Mouse (Mus musculus): ENCODE measurements around the gene Zdhhc23.

Zdhhc23 gene

DNA sequence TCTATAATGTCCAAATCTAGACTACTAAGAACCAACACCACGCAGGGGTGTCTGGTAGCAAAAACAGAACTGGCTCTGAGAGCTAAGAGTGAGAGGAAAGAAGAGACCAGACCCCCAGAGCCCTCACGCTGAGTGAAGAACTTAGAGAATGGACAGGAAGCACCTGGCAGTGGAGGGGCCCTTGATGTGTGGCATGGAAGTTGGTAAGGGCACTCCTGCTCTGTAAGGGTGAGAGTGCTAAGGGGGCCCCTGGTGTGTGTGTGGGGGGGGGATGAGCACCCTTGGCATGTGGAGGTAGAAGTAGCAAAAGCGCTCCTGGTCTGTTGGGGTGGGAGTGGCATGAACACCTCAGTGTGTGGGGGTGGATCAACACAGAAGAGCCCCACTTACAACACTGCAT, 9.2 kb downstream of the Zdhhc23 start:
- no peak for DNase-seq (ENCODE audit: extremely low spot score)

DNA sequence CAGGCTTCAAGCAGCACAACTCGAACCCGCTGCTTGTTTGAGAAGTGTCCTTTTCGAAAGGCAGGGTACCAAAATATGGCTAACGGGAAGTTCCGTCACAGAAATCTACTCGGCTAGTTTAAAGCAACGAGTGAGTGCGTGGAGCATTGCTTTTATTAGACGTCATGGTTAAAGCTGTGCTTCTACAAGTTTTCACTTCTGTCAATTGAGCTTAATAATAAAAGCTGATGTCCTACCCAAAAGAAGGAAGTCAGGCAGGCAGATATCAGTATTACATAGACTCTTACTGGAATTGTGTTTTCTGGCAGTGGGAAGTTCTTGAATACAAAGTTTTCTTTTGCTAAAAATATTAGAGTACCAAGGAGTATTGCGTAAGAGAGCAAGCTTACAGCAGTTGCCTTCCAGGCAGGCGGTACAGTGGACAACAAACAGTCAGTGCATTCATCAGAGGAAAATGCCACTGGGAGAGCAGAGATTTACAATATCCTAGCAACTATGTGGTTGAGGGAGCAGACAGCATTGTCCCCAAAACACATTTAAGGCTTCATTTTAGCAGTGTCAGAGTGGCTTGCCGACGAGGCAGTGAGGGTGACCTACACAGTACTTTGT, 13.7 kb downstream of the Zdhhc23 start:
- DNase-seq (ENCODE audit: extremely low spot score): no peak

DNA sequence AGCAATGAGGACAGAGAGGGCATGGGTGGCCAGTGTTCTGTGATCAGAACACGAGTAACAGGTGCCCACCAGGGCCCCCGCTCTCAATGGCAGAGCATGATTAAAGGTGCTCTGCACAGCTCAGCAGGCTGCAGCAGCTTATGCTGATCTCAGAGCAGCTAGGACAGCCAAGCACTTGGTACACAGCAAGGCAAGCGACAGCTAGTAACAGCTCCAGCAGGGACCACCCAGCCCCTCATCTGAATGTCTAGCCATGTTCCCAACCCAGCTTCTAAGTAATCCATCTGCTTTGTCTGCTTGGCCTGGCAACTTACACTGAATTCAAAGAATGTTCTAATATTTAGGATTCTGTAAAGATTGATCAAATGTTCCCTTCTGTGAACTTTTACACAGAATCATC, 15.8 kb downstream of the Zdhhc23 start:
- DNase-seq (ENCODE audit: extremely low spot score): no peak

DNA sequence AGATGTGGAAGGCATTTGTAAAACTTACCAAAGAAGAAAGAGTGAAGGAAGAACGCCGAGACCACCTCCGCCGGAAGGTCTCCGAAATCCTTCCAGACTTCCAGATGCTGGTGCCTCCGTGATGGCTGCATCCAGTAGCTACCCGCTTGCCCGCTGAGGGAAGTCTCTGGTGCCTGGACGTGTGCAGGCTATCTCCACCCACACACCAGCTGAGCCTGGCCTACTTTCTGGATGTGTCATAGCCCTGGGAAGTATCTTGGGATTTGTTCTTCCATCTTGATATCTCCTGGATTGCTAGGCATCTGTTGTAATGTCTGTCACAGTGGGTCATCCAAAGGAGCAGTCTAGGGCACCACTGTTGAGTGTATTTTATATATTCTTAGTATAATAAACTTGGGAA, 16.3 kb downstream of the Zdhhc23 start:
- DNase-seq (ENCODE audit: extremely low spot score): no peak

DNA sequence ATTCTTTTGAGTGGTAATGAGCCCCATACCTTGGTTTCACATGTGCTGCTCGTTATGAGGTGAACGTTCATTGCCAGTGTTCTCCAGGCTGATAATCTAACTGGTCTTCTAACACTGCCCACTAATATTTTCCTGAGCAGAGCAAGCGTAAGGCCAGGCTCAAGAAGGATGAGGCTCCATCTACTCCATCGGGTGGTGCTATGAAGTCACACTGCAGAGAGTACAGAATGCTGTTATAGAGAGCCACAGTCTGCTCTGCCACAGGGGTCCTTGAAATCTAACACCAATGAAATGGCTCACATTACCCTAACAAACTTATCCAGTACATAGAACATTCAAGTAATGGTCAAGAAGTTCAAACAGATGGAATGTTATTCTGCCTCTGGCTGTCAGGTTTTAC, 21.6 kb downstream of the Zdhhc23 start:
- DNase-seq (ENCODE audit: extremely low spot score): no peak

DNA sequence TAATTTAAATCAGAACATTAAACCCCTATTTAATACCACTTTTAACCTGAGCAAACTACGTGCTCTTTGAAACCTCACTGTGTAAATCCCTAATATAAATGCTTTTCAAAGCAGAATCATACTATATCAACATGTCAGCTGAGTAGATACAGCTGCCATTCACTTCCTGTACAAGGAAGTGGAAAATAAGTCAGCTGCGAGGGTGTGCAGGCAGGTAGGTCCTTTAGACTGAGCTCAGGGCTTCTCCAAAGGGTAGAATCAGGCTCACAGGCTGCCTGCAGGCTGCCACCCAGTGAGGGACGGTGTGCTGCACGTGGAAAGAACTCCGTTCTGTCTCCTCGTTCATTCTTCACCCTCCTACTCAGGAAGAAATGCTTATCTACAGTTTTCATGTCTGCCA, 24.7 kb downstream of the Zdhhc23 start:
- DNase-seq (ENCODE audit: extremely low spot score): no peak

DNA sequence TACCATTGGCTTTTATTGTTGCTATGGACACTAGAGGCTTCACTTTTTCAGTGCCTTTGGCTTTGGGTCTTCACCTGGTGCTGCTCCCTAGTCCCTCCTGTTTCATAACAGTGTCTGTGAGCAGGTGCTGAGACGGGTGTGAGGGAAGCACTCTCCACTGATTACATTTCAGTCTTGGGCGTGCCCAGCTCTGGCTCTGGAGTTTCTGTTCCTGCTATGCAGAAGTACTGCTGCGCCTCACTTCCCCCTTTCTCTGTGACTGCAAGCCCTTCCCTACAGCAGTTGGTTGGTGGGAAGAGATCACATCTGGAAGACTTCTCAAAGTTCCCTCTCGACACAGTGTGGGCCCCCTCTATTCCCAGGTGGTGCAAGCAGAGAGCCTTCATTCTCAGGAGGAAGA, 28.0 kb downstream of the Zdhhc23 start:
- no peak for DNase-seq (ENCODE audit: extremely low spot score)

DNA sequence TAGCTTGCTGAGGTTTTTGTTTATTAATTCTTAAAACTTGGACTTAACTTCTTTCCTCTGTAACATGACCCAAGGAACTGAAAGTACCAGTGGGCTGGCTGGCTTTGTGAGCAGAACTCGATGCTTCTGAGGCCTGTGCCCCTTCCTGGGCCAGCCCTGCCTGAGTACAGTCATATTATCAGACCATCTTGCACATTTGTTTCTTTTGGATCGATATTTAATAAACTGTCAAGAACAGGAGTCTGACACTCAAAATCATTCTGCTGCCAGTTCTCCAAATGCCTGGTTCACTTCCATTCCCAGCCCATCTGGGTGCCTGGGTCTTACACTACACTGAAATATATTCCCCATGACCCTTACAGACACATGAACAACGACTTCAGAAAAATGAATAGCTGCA, 33.7 kb downstream of the Zdhhc23 start:
- DNase-seq (ENCODE audit: extremely low spot score): no peak

DNA sequence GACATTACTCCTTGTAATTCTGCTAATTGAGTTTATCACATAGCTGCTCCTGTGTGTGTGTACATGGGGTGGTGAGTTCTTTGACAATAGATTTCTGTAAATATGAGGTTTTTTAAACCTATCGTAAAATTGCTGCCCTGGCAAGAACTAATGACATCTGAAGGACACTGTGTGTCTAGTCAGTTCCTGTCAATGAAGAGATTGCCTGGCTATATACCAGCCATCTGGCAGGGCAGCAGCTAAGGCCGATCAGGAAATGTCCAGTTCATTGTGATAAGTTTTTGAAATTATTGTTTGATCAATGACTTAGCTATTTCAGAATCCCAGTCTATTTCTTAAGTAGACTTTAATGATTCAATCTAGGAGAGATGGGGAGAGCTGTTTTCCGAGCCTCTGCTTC, 34.2 kb downstream of the Zdhhc23 start:
- no peak for DNase-seq (ENCODE audit: extremely low spot score)

DNA sequence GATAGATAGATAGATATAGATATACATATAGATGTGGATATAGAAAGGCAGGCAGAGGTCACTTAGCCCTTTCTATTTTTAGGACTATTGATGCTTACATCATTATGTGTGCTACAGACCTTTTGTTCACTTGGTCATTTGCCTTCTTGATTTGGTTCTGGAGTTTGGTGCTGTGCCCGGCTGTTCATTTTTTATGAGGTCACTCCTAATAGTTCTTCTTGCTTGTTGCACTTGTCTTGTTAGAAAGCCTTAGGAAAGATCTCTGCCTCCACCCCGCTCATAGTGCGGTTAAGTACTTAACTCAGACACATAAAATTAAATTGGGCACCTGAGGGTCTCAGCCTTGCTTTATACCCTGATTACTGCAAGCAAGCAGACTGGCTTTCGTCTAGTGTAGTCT, 38.7 kb downstream of the Zdhhc23 start:
- DNase-seq (ENCODE audit: extremely low spot score): no peak

DNA sequence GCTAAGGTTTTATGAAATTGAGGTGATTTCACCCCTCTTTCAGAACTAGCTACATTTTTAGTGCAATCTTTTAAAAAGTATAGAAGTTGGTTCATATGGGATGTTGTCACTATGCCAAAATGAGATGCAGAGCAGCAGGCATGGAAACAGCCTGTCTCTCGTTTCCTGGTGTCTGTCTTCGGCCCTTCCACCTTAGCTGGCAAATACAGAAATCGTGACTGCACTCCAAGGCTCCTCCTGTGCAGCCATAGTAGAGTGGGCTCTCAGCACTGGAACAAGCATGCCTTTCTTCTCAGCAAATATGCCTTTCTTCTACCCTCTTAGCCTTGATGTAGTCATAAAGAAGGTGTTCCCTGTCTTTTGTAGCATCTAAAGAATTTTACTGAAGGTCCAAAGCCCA, 43.7 kb downstream of the Zdhhc23 start:
- no peak for DNase-seq (ENCODE audit: extremely low spot score)

DNA sequence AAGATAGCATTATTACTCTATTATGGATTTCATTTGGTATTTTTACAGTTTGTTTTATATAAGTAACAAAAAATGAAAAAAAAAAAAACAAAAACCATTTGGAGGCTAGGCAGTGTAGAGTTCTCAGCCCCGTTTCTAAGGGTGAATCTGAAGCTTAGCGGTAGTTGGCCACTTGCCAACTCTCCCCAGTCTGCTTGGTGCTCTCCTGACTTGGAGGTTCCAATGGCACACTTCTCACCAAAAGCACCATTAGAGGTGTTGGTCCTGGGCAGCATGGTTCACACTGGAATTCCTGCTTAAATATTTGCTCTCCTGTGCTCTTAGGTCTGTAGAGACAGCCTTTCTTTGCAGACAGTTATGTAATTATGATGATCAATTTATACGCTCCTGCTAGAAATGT, 44.2 kb downstream of the Zdhhc23 start:
- DNase-seq (ENCODE audit: extremely low spot score): no peak

DNA sequence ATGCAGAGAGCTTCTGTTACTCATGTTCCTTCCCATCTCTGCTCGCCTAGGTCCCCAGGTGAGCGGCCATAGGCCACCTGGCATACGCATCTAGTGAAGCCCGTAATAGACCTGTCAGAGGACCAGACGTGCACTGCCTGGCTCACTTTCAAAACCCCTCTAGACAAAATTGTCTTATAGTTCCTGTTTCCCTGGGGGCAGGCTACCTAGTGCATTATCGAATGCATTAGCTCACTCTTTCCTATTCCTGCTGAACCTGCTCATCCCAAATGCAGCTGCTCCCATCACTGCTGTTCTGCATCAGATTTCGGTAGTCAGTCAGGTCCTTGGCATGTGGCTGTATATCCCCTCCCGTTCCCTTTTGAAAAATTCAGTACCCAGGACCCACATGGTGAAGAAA, 44.7 kb downstream of the Zdhhc23 start:
- DNase-seq (ENCODE audit: extremely low spot score): no peak

DNA sequence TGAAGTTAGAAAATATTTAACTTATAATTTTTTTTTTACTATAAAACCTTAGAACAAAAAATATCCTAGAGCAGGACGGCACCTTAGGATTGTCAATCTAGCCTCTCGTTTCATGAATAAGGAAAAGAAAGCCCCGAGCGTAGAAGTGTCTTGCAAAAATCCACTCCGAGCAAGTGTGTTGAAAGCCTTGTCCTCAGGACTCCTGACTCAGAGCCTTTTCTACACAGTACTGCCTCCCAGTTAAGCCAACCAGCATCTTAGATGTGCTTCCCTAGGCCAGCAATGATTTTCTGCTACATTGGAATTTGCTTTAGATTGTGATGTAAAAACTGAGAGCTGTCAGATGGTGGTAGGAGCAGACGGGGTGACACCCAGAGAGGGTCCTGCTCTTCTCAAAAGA, 46.5 kb downstream of the Zdhhc23 start:
- no peak for DNase-seq (ENCODE audit: extremely low spot score)

DNA sequence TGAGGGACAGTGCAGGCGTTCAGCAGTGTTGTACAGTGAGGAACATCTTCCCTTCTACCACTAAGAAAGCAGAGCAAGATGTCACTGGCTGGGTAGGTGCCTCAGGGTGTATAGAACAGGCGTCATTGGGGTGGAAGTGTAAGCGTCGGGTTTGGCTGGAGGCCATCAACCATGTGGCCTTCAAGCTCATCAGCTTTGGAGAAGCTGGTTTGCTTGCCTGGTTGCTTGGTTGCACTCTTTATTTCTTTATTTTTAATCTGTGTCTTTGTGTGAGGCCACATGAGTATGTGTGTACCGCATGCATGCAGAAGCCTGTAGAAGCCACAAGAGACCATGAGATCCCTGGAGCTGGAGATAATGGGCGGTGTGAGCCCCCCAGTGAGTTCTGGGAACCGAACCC, 47.3 kb downstream of the Zdhhc23 start:
- no peak for DNase-seq (ENCODE audit: extremely low spot score)

DNA sequence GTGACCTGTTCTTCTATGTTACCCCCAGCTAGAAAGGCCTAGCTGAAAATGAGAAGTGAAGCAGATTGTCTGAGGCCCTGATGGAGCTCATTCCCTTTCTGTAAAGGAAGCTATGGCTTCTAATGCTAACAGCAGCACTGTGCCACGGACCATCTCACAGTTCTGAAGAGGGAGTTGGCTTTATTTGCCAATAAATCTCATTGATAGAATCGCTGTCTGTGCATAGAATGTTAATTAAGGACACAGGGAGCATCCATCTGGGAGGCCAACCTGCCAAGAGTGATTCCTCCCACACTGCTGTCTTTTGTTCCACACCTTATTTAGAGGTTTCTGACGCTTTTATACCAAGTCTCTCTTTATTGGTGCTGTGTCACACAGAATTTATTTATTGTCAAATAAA, 48.1 kb downstream of the Zdhhc23 start:
- DNase-seq (ENCODE audit: extremely low spot score): no peak

DNA sequence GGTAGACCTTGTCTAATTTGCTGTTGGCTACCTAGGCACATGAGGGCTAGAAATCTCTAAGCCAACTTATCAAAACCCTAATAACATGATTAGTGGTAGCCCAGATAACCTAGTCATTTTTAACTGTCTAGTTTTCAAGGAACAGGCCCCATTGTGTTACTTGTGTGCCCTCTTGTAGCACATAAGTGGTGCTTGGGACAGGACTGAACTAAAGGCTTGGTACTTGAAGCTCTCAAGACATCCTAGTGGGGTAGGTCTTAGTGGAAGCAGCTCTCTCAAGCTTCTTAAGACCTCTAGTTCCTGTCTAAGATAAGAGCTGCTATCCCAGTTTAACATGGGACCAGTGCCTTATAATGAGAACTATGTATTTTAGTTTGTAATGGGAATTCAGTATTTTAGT, 49.0 kb downstream of the Zdhhc23 start:
- DNase-seq (ENCODE audit: extremely low spot score): no peak

DNA sequence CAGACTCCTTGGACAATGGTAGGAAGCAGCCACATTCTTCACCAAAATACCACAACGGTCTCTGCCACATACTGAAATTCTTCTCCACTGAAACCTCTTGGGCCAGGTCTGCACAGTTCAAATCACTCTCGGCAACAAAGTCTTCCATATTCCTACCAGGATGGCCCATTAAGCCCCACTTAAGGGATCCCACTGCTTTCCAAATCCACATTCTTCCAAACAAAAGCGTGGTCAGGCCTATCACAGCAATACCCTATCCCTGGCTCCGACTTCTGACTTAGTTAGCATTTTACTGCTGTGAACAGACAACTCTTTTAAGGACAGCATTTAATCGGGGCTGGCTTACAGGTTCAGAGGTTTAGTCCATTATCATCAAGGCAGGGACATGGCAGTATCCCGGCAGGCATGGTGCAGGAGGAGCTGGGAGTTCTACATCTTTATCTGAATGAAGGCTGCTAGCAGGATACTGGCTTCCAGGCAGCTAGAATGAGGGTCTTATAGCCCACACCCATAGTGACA, 53.2 kb downstream of the Zdhhc23 start, which contains the start of gene Qtrt2:
TSS of gene Qtrt2 (minus strand) at position 469 of the 519 bp plus-strand sequence.
- no peak for DNase-seq (ENCODE audit: extremely low spot score)

DNA sequence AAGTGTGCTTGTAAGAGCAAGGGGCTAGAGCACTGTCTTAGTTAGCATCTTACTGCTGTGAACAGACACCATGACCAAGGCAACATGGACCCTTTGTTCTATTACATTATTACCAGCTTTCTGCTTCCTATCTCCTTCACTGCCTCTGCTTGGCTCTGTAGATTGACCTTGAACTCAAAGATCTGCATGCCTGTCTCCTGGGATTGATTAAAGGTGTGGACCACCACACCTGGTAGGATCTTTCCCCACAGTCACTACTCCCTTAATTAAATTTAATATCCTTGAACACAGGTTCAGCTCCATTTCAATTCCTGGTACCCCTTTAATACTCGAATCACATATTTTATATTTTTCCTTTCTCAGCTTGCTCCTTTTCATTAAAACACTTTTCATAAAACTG, 53.7 kb downstream of the Zdhhc23 start:
- no peak for DNase-seq (ENCODE audit: extremely low spot score)

DNA sequence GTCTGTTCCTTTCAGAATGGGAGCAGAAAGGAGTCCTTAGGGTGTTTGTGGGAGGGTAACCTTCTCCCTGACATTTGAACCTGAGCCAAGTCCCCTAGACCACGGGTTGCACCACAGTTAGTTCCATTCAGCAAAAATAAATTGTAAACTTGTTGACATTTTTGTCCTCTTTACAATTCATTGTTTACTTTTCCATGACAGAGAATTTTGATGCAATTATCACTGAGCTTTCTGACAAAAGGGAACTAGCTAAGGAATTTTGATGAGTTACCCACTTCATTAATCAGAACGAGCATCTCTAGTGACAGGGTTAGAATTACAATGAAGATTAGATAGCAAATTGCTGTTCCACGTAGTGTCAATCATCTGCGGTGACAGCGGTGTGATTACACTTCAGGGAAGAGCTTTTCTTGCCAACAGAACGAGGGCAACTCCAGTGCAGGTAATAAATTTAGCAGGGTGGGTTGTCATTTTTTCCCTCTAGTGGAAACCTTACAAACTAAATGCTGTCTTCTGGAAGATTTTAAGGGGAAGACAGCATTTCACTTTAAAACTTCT, 54.5 kb downstream of the Zdhhc23 start:
- DNase-seq (ENCODE audit: extremely low spot score): no peak

DNA sequence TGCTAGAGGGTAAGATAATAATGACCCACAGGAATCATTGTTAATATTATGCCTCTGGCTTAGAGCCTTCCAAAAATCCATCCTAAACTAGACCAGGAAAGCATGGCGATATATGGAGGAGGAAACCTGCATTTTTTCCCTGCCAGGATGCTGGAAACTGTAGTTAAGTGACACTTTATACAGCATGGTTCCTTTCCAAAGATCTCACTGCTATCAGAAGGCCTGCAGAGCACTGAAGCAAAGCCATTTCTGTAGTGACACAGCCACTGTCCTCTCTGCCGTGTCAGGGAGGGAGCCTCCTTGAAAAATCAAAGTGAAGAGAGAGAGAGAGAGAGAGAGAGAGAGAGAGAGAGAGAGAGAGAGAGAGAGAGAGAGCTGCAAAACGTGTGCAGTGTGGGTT, 57.0 kb downstream of the Zdhhc23 start:
- DNase-seq (ENCODE audit: extremely low spot score): no peak

DNA sequence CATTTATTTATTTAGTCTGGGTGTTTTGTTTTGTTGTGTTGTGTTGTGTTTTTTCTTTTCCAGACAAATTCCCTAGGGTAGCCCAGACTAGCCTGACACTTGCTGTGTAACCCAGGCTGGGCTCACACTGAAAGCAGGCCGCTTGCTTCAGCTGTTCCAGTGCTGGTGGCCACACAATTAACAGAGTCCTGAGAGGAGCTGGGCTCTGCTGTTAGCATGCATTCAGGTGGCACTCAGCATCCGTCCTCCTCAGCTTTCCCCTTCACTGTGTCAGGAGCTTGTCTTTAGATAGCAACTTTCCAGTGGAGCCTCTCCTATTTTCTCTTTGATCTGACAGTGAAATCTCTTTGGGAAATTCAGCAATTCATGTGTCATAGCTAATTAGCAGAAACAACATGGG, 57.6 kb downstream of the Zdhhc23 start:
- DNase-seq (ENCODE audit: extremely low spot score): no peak

DNA sequence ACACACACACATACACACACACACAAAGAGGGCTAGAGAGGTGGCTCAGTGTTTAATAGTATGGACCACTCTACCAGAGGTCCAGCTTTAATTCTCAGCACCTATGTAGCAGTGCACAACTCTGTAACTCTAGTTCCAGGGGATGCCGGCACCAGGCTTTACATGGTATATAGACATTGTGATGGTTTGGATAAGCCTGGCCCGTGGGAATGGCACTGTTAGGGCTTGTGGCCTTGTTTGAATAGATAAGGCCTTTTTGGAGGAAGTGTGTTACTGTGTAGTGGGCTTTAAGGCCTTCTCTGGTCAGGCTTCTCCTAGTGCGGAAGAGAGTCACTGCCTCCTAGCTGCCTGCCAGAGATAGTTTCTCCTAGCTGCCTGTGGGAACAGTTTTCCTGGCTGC, 60.7 kb downstream of the Zdhhc23 start:
- DNase-seq (ENCODE audit: extremely low spot score): no peak

Measured in embryo, embryonic 9.5 days (tissue).